ENCODE assay signal across 26 mouse cellular contexts in the genomic region with DNA sequence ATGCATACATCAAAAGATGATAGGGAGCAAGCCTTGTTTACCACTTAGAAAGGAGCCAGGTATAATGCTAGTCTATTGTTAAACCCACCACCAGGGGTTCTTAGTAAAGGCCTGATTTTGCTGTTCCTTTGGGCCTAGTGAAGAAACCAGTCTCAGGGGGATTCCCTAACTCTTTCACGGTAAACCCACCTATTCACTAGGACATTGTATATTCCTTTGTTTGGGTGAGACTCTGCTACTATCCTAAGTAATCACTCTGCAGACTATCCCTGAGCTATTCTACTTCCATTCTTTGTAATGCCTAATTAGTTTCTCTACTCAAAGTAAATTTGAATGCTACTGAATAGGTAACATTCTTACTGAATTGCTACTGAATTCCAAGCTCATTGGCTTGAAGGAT.
A peak's percentile ranks its signal among the peaks of the same experiment; 100 is the strongest.
DNase-seq lines count a peak whose midpoint lies in the region; ATAC-seq and TF ChIP-seq lines count a peak whose summit lies in the region.
"Had no signal": no experiment of that assay in that cellular context is flagged by ENCODE, and none has a peak within 500 bp of the region (broad histone marks: within the 10 kb centered on the region; RNA-seq: fewer than 3 reads in every experiment).

No protein-coding gene starts in this region.

- no peaks in the 10 kb centered on the region for H3K9me3 ChIP-seq in ES-E14 (ENCODE audit: control insufficient read depth, insufficient read depth, low read depth, low read length)
- H3K9me3 ChIP-seq in liver, embryonic 11.5 days (ENCODE audit: control insufficient read depth, low read length), result no peaks in the 10 kb centered on the region
- H3K9me3 ChIP-seq: G1E had no signal

- H3K4me2 ChIP-seq in liver, embryonic 11.5 days, result no peak overlapping the region

- H3K9ac ChIP-seq in ES-E14 (ENCODE audit: insufficient read depth, low read depth, low read length, poor library complexity, severe bottlenecking), result no peak overlapping the region
- no peak overlapping the region for H3K9ac ChIP-seq in liver, embryonic 11.5 days (ENCODE audit: low read depth, low read length)

- no peaks in the 10 kb centered on the region for H3K36me3 ChIP-seq in ES-E14 (ENCODE audit: control insufficient read depth, insufficient read depth, low read length, poor library complexity, severe bottlenecking)
- no peaks in the 10 kb centered on the region for H3K36me3 ChIP-seq in liver, embryonic 11.5 days (ENCODE audit: control insufficient read depth, insufficient read depth, low read length)
- H3K36me3 ChIP-seq: G1E had no signal

- no peak for ATAC-seq in liver, embryonic 11.5 days (replicated peaks; ENCODE audit: low FRiP score)
- ATAC-seq: activated CD4-positive, CD25-positive, alpha-beta regulatory T cell, adult 4 months; CD4-positive, CD25-positive, alpha-beta regulatory T cell, adult 4 months; Patski had no signal

- no peak overlapping the region for H3K27ac ChIP-seq in ES-E14 (ENCODE audit: insufficient read depth, low read depth, low read length, poor library complexity, severe bottlenecking)
- no peak overlapping the region for H3K27ac ChIP-seq in liver, embryonic 11.5 days (ENCODE audit: low read depth, low read length)

- no peak overlapping the region for H3K4me3 ChIP-seq in ES-E14 (ENCODE audit: insufficient read depth in 1 of 2, low read depth in 1 of 2, low read length in 2 of 2, poor library complexity in 1 of 2, severe bottlenecking in 1 of 2)
- no peak overlapping the region for H3K4me3 ChIP-seq in liver, embryonic 11.5 days (ENCODE audit: low read depth, low read length)

- H3K4me1 ChIP-seq in ES-E14 (ENCODE audit: control insufficient read depth in 2 of 2, insufficient read depth in 2 of 2, low read length in 2 of 2, poor library complexity in 1 of 2), result peaks cover 0 to 4% of the 10 kb centered on the region in 2 experiments; a peak in 2 of 4 replicates
- no peaks in the 10 kb centered on the region for H3K4me1 ChIP-seq in liver, embryonic 11.5 days (replicated peaks; ENCODE audit: control insufficient read depth, insufficient read depth, low read length)

- WGBS in liver, embryonic 11.5 days, result 94% methylated on average over 1 of the region's 1 CpGs

- in situ Hi-C loops in ES-E14 (cut with MboI; ENCODE audit: low sequenced_read_pairs in 2 of 2, unreplicated experiment in 2 of 2), result no loop called here

- no peaks in the 10 kb centered on the region for H3K27me3 ChIP-seq in liver, embryonic 11.5 days (replicated peaks; ENCODE audit: control insufficient read depth, insufficient read depth, low read length)
- H3K27me3 ChIP-seq: CH12.LX, Patski had no signal

- DNase-seq in ES-CJ7 (ENCODE audit: low read depth, low spot score), result peak; percentile 35
- peak; percentile 21 for DNase-seq in ES-E14 (ENCODE audit: low read depth, low spot score)
- DNase-seq in R1 (ENCODE audit: low read depth, low spot score), result peak; percentile 77
- DNase-seq in ZHBTc4 (ENCODE audit: low read depth, low spot score), result peak; percentile 69
- no peak for DNase-seq in spleen, adult 12 weeks (ENCODE audit: low spot score)
- DNase-seq in liver, embryonic 11.5 days (ENCODE audit: low spot score), result no peak
- no peak for DNase-seq in right cerebral cortex, postnatal 10 days (ENCODE audit: low spot score in 2 of 2)
- no peak for DNase-seq in ovary, postnatal 14 days (ENCODE audit: low spot score)
- DNase-seq: adrenal gland, adult 2 months; adrenal gland, adult 8-10 months; adrenal gland, postnatal 10 days; adrenal gland, postnatal 14 days; adrenal gland, postnatal 25 days; adrenal gland, postnatal 36 days; B cell, adult 2 months; cerebellum, adult 11 months; cerebellum, adult 11-12 months; cerebellum, adult 18-20 months; cerebellum, adult 2 months; cerebellum, adult 8-10 months; cerebellum, adult 9-10 months had no signal

TF ChIP-seq in ES-E14, 5 proteins besides CTCF, POLR2A, EP300 and RAD21:
- TF ChIP-seq ZNF384 (IDR thresholded peaks at IDR 0.05; ENCODE audit: low read depth, low read length) (no peak), CHD2 (IDR thresholded peaks at IDR 0.05; ENCODE audit: low read depth, low read length) (no peak), HCFC1 (IDR thresholded peaks at IDR 0.05; ENCODE audit: borderline replicate concordance, insufficient read depth, low read length) (no peak), ZC3H11A (IDR thresholded peaks at IDR 0.05; ENCODE audit: borderline replicate concordance, low read depth, low read length) (no peak), MAFK (IDR thresholded peaks at IDR 0.05; ENCODE audit: insufficient read depth, low read depth, low read length) (no peak)

Comparison
In these comparisons a context has a peak if more than half of its experiments do, and no peak if none do; other contexts are left out.
1. DNase-seq: peak in ES-CJ7 (single experiment), ES-E14 (single experiment), R1 (single experiment) and ZHBTc4 (single experiment); none in spleen, adult 12 weeks (single experiment), liver, embryonic 11.5 days (single experiment), right cerebral cortex, postnatal 10 days (0 of 2) and ovary, postnatal 14 days (single experiment).